Mouse (Mus musculus): ENCODE data around the gene Gpr107.

The Gpr107 gene

GRCm38 (mm10) chr2:31246251-31246971, 94.3 kb downstream of the Gpr107 start:
- in situ Hi-C loops (cut with MseI, MboI): no loop called here

- in situ Hi-C loops (cut with MseI, MboI): no loop called here
Measured at GRCm38 (mm10) chr2:31248856-31249255, 96.7 kb downstream of the Gpr107 start.

- in situ Hi-C loops (cut with MseI, MboI): no loop called here
Measured at GRCm38 (mm10) chr2:31252167-31252566, 100.1 kb downstream of the Gpr107 start.

GRCm38 (mm10) chr2:31253463-31253862, 101.3 kb downstream of the Gpr107 start:
- in situ Hi-C loops (cut with MseI, MboI): no loop called here

GRCm38 (mm10) chr2:31254806-31255205, 102.7 kb downstream of the Gpr107 start:
- in situ Hi-C loops (cut with MseI, MboI): no loop called here

GRCm38 (mm10) chr2:31255952-31256938, 104.1 kb downstream of the Gpr107 start:
- in situ Hi-C loops (cut with MseI, MboI): no loop called here

GRCm38 (mm10) chr2:31257096-31257495, 105.0 kb downstream of the Gpr107 start:
- in situ Hi-C loops (cut with MseI, MboI): no loop called here

- in situ Hi-C loops (cut with MseI, MboI): no loop called here
Measured at GRCm38 (mm10) chr2:31258609-31259366, 106.7 kb downstream of the Gpr107 start.

GRCm38 (mm10) chr2:31259367-31259920, 107.3 kb downstream of the Gpr107 start:
- in situ Hi-C loops (cut with MseI, MboI): no loop called here

- in situ Hi-C loops (cut with MseI, MboI): no loop called here
Measured at GRCm38 (mm10) chr2:31260549-31260948, 108.4 kb downstream of the Gpr107 start.

- in situ Hi-C loops (cut with MseI, MboI): no loop called here
Measured at GRCm38 (mm10) chr2:31263039-31263461, 110.9 kb downstream of the Gpr107 start.

- in situ Hi-C loops (cut with MseI, MboI): no loop called here
Measured at GRCm38 (mm10) chr2:31263746-31264378, 111.7 kb downstream of the Gpr107 start.

GRCm38 (mm10) chr2:31267447-31267846, 115.3 kb downstream of the Gpr107 start:
- in situ Hi-C loops (cut with MseI, MboI): no loop called here

All from mouse trophoblast stem cell (cell line).